Mouse (Mus musculus): ENCODE results near the gene Usp22. TPM values are rescaled to one million over a fixed set of nuclear protein-coding genes. Genes with fewer than 3 reads are reported as not detected.

Gene Usp22
- 100 to 1,000 TPM; 107 to 109 TPM for total RNA-seq (2021)
- long read RNA-seq, experiment 1, full-length matches to known transcripts, result 16 of 21 reads
- long read RNA-seq, experiment 1, partial matches to known transcripts, result 1 of 21 reads
- long read RNA-seq, experiment 1, other reads (novel, unspliced or antisense), result 4 of 21 reads
- long read RNA-seq, experiment 2, full-length matches to known transcripts, result 21 of 59 reads
- long read RNA-seq, experiment 2, partial matches to known transcripts, result 5 of 59 reads
- long read RNA-seq, experiment 2, other reads (novel, unspliced or antisense), result 33 of 59 reads

DNA sequence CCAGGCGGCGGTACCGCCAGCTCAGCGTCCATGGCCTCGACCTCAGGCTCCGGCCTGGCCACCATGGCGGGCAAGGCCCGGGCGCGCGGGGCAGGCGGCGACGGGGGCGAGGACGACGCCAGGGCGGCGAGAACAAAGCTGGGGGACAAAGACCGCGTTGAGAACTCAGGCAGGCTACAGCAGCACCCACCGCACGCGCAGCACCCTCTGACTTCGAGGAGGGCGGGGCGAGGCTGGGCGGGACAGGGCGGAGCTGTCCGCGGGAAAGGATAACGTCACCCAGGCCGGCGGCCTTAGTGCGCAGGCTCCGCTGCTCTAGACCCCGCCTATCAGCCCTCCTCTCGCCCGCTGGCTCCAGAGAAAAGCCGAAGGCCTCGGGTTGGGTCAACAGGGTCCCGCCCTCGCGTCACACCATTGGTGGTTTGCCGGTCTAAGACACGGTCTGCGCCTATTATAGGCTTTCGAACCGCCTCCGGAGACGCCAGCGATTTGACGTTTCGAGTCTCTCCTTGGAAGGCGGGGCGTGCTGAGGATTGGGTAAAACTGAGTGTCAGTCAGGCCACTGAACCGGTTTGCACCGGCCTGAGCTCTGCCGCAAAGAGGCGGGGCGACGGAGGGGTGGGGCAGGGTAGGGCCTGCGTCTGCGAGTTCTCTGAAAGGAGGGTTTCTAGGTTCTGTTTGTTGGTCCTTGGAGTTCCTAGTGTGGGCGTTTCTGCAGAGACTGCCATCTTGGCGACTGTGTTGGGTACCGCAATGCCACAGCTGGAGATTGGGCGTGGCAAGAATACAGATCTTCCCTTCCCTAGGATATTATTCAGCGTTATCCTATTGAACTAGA is at the start of gene Usp22:
Gene Usp22 (minus strand): TSS at position 235 of the 838 bp plus-strand sequence.
- DNase-seq (ENCODE audit: low spot score in 2 of 2), result peak; percentile 96 to 99

DNA sequence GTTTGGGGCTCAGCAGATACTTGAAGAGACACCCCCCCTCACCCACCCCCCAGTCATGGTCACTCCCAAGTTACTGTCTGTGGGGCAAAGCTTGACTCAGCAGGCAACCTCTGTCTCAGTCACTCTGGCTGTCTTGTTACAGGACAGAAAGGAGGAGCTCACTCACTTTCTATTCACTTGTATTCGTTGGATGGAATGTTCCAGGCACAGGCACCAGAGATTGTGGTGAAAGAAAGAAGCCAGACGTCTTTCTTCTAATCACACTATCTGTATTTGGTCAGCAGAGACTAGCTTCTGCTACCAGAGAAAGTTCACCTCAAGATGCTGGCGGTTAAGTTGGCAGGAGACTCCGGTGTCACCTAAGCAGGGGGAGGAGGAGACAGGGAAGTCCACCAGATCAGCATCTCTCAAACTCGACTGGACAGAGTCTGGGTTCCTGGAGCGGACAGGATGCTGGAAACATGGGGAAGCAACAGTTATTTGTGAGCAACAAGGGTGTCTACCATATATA is 49.4 kb upstream of the Usp22 start:
- DNase-seq (ENCODE audit: low spot score in 2 of 2), result no peak

DNA sequence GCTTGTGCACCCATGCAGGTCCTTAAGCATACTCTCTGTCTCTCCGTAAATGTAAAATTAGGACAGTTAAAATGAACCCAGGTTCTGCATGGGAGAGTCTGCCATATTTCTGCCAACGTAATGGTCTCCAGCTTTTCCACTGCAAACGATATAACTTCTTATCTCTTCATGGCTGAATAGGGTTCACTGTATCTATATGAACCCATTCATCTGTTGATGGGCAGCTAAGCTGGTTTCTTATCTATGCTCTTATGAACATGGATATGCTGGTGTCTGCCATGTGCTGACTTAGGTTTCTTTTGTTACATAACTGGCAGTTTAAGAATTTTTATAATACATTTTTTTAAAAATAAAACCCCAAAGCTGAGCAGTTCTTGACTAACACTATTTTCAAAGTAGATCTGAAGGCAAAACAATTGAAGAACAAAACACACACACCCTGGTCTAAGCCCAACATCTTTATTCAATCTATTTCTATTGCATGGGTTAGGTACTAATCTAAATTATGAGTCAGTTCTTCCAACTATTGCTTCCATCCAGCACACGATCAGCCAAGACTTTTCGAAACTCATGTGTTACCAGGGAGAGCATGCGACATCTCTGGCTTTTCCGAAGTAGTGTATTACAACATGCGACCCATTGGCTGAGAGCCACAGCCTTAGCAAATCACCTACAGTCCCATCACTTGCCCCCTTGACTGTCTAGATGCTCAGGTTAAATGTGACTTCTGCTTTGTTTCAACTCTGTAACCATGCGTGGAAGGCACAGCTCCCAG is 48.3 kb upstream of the Usp22 start:
- DNase-seq (ENCODE audit: low spot score in 2 of 2), result no peak

DNA sequence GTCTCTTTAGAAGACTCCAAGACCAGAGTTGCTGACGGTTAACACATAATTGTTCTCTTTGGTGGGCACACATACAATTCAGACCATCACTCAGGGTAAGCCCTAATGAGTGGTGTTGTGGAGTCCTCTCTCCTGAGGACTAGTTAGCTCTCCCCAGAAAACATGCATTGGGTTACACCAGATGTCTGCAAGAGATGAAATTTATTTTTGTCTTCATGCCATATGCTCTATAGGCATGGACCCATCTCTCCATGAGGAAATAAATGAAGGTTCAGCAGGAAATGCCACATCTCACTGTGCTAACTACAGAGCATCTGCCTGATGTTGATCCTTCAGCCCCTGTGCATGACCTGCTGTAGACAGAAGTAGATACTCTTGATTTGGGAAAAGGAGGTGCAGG is 47.2 kb upstream of the Usp22 start:
- no peak for DNase-seq (ENCODE audit: low spot score in 2 of 2)

DNA sequence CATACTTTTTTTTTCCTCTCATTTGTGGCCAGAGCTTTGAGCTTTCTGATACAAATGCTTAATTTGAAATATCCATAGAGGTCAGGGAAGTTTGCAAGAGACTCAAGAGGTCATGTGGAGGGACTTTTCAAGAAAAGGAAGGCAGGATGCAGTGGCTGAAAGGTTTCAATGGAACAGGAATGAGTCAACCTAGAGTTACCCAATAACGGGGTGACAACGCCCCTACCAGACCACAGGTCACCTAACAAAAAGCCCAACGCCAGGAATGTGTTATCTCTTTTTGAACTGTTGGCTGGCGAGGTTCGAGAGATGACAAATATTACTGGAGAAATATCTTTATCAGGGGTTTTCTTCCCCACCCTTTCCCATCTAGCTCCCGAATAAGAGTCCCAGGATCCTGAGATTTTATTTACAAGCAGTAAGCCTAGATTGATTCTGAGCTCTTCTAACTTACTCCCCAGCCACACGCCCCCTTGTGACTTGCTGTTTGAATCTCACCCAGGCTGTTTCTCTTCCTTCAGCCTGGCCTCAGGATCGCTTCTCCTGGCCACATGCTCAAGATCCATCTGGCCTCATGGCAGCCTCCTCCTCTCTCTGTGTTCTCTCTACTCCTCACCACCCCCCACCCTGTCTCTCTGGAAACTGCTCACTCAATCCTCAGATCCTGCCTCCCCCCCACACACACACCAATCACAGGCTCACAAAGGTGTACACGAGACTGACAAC is 45.5 kb upstream of the Usp22 start:
- no peak for DNase-seq (ENCODE audit: low spot score in 2 of 2)

DNA sequence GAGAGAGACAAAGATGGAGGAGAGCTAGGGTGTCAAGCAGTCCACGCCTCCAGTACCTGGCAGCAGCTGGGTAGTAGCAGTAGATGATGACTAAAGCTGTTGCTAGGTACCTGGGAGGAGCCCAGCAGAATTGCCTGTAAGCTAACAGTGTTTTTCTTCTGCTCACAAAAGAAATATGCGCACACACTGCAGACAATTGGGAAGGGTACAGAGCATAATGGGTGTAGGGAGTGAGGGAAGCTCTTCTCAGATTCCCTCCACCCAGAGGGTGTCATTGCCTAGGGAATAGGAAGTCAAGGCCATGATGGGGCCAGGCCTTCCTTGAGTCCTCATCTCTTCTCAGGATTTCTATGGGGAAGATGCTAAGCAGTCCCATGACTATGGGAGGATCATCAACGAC is 41.1 kb upstream of the Usp22 start:
- no peak for DNase-seq (ENCODE audit: low spot score in 2 of 2)

DNA sequence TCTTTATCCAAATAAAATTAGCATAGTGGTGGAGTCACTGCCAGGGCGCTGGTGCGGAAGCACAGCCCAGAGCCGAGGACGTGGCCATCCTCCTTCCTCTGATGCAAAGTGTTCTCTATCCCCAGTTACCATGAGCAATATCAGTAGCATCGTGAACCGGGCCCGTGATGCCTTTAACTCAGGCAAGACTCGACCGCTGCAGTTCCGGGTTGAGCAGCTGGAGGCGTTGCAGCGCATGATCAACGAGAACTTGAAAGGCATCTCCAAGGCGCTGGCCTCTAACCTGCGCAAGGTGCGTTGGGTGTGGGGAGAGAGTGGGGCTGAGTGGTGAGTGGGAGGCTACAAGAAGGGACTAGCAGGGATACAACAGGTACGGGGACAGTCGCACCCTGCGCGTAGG is 37.2 kb upstream of the Usp22 start:
- DNase-seq (ENCODE audit: low spot score in 2 of 2), result no peak

DNA sequence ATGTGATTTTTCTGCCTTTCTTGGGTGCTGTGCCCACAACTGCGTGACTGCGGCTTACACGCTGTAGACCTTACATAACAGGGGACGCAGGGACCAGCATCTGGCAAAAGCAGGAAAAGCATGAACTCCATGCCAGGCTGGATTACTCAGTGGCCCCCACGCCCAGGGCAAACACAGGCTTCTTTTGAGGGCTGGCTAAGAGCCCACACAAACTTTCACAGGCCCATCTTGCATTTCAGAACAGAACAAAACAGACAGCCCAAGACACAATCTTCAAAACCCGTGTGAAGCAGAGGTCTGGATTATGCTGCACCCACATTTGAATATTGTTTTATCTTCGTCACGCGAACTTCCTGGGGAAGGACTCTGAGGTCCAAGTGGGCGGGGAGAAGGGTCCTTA is 33.5 kb upstream of the Usp22 start:
- DNase-seq (ENCODE audit: low spot score in 2 of 2), result no peak

DNA sequence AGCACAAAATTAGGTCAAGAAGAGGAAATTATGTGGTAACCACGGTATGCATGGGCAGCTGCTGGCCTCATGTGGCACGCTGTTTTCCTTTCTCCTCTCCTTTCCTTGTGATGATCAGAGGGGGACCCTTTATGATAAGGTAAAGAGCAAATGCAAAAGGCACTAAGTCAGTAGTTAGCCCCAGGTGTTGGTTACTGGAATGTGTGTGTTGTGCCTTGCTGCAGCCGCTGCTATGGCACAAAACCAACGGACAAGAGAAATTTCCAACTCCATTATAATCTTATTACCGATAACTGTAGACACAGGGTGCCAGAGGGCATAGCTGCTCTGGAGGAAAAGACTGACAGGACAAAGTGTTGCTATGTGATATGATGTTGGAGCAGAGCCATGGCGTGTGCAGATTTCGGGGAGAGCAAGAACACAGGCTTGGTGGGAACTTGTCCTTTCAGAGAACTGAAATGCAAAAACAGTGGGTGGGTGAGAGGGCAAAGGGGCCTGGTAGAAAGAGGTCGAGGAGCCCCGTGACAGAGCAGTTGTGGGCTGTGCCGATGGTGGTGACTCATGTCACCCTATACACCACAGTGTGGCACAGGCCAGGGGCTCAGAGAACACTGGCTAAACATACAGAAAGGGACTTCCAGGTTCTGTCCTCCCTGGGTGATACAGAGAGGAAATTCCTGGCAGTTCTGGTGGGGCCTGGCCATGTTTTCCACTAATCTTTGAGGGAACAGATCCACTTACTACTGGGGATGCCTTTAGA is 32.8 kb upstream of the Usp22 start, which contains the start of gene Aldh3a1:
Gene Aldh3a1 (plus strand): TSS at position 51 of the 760 bp plus-strand sequence.
- no peak for DNase-seq (ENCODE audit: low spot score in 2 of 2)

DNA sequence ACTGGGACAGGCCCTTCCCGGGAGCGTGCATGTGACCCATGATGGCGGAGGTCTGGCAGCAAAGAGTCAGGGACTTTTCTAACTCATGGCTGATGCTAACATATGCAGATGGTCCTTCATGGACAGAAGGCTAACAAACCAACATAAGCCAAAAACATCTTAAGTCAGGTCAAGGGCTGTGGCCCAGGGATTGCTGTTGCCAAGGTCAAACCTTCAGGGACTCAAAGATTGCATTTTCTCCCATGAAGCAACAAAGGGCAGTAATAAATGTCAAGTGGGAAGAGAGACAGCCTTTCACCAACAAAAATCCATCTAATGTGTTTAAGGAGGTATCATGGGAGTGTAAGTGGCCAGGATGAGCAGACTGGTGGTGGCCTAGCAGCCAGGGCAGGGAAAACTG is 31.3 kb upstream of the Usp22 start:
- DNase-seq (ENCODE audit: low spot score in 2 of 2), result no peak

DNA sequence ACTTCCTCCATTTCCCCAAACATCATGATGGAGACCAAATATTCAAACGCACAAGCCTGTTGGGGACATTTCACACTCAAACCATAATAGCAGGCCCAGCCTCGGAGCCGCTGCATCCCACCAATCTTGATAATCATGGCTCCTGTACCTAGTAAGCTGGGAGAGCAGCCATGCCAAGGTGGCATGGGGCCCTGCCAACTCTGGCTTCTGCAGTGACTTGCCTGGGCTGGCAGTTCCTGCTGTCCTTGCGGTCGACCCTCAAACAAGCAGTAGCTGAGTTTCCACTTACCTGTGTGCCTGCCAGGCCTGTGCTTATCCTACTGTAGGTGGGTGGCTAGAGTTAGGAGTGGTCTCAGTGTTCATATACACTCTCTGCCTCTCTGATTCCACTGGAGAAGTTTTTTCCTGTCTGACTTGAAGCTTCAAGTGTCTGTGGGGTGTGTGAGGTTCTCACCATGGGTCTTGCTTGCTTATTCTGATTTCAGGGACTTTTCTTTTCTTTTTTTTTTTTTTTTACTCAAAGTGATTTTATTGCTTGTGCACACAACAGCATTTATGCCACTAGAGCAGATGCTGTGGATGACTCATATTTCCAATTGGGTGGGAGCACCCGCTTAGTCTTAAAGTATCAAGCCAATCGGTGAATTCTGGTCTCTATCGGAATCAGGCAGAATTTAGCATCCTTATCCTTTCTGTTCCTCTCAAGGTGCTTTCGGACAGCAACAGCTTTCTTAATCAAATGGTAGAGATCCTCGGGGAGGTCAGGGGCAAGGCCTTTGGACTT is 30.5 kb upstream of the Usp22 start:
- DNase-seq (ENCODE audit: low spot score in 2 of 2), result no peak

DNA sequence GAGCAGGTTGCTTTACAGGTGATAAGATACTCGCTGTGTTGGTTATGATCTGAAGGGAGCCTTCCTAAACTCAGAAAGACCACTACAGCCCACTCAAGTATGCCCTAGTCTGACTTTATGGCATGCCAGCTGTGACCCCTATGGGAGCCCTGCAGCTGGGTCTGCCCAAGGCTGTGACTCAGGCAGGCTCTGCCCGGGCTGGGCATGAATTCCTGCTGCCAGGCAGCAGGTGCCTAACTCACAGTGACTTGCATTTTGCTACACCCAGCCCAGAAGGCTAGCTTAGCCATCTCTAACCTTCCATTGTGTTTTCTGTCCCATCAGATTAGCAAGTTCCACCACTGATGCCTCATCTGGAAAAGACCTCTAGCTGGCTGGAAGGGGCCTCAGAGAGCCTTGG is 28.0 kb upstream of the Usp22 start:
- DNase-seq (ENCODE audit: low spot score in 2 of 2), result no peak

DNA sequence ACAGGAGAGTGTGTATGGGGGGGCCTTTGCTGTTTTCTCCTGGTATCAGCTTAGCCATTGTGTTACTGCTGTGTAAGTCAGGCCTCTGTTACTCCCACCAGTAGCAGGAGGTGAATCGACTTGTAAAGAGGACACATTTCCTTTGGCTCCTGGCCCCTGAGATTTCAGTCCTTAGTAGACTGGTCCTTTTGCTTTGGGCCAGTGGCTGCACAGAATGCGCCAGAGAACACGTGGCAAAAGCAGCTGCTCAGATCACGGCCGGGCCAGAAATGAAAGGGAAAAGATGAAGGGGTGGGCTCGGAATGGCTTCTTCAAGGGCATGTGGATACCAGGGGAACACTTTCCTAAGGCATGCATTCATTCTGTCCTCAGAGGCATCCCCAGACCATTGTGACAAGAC is 27.3 kb upstream of the Usp22 start:
- DNase-seq (ENCODE audit: low spot score in 2 of 2), result no peak

DNA sequence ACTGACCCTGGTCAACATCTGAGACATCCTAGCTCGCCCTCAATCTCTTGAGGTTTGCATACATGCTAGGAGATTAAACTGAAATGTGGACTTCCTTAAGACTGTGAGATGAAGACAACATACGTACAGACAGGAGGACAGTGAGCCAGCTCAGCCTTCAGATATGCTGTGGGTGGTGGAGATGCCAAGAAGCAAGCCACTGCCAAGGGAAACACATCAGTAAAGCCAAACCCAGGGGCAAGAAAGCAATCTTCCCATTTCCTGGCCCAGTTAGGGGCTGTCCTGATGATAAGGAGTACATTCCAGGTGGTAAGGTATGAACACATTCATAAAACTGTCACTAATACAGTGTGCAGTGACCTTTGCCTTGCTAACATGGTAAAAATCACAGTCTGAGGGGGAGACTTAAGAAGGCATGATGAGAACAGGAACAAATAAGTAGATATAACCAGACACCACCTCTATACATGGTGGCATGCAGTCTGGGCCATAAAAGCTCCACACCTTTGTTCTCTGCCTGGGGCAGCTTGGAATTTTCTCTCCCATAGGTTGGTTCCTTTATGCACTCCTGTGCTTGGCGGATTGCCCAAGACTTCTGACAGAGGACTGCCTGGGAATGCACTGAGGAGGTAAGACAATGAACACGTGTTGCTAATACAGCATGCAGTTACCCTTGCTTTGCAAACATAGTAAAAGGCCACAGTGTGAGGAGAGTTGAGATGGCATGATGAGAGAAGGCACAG is 24.9 kb upstream of the Usp22 start:
- DNase-seq (ENCODE audit: low spot score in 2 of 2), result no peak

DNA sequence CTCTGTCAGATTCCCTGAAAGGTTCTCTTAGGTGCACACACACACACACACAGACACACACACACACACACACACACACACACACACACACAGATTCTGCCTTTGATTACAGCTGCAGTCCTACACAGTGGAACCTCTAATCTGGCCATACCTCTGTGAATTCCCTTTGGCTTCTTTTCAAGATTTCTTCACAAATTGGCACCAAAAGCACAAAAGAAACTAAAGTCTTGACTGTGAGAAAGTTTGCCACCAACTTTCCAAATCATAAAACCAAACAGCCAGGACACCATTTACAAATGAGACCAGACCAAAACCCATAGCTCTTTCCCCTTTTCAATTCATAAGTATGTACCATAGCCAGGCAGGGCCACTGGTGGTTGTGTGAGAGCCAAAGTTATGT is 23.1 kb upstream of the Usp22 start:
- no peak for DNase-seq (ENCODE audit: low spot score in 2 of 2)

DNA sequence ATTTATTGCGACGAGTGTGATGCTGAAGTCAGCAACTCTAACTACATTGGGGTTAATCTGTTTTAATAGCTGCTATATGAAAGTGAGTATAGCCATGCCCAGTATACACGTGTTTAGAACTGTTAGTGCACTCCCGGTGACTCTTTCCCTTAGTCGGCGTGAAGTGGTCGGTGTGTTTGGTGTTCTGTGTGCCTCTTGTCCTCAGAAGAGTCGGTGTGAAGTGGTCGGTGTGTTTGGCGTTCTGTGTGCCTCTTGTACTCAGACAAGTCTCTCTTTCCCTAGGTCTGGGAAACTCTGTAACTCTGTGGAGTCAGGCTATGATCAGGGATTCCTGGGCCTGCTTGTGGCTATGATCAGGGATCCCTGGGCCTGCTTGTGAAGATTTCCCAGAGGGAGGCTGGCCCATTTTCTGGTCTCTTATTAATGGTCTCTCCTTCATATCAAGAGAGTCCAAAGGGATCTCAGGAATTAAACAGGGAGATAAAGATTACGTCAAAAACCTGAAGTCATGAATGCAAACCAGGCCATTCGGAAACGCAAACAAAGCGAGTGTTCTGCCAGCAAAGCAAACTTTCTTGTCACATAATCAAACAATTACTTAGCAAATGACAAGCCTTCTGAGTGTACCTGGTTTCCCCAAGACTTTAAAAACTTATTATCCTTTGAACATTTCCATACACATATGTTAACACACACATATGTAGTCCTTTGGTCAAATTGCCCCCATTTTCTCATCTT is 21.9 kb upstream of the Usp22 start:
- no peak for DNase-seq (ENCODE audit: low spot score in 2 of 2)

DNA sequence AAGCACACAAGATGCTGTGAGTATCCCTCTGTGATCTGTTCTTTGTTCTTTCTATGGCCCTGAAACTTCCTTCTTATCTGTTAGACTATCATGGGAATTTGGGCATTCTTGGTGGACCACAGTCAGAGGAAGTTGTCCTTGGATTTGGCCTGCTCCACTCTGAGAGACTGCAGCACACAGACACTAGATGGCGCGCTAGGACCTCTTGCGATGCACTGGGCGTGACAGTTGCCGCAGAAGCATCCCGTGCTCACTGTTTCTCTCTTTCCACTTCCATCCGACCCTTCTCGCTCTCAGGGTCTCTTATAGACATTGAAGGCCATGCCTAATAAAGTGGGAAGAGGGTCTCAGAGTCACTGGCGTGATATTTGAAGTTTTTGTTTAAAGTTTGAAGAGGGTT is 18.5 kb upstream of the Usp22 start:
- DNase-seq (ENCODE audit: low spot score in 2 of 2), result peak; percentile 52 to 72

DNA sequence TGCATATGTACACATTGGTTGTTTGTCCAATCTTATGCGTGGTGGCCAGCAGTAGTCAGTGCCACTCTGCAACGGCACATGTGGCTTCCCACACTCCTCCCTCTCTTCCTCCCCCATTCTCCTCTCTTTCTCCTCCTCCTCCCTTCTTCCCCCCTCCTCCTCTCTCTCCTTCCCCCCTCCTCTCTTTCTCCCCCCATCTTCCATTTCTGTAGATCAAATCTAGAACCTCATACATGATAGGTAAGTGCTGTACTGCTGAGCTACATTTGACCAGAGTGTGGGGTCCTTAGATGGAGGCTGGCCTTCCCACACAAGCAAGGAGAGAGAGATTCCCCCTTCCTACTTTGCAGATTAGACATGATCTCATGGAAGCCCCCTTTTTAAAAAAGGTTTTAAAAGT is 17.9 kb upstream of the Usp22 start:
- DNase-seq (ENCODE audit: low spot score in 2 of 2), result no peak

Measured in adrenal gland, postnatal 4 days (tissue).